Mouse (Mus musculus) NIH3T3 (cell line): ENCODE measurements around the gene Coa5.
A peak's percentile ranks its signal among the peaks of the same experiment; 100 is the strongest.

Experiments
- DNase-seq: peaks from one replicate; pipeline ENCODE4 v3.0.0-alpha.2; 2012; ENCODE audit warnings: low read depth

The Coa5 gene

DNA sequence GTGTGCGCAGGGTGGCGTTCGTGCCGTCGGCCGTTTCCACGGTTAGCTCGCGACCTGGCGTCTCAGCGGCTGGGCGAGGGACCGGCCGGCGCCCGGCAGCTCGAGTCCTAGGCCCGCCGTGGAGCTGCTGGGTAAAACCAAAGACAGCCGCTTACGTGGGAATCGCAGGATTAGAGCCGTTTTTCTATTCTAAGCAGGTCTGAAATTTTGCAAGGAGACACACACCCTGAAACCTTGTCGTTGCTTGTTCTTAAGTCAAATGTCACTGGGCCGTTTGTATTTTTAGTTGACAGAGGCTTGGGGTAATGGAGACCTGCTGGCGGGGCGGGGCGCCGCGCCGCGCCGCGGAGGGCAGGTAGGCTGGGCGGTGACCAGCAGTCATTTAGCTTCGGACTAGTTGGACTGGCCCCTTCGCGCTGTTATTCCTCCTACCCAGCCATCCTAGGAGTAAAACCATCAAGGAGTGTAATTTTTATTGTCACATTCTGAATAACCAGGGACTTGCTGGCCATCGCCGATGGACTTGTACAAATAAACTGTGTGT is 466 bp upstream of the Coa5 start:
- no peak for DNase-seq

DNA sequence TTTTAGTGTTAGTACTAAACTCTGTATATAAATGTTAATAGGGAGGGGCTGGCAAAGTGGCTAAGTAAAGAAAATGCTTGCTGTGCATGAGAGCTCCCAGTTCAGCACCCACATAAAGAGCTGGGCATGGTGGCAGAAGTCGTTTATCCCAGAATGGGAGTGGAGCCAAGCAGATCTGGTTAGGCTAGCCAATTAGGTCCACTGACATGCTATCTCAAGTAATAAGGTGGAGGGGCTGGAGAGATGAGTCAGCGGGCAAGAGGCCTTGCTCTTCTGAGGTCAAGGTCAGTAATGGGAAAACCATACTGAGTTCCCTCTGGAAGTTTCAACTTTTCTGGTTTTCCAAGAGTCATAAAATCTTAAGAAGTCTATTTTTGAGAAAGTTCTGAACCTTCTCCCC is 992 bp downstream of the Coa5 start:
- no peak for DNase-seq

DNA sequence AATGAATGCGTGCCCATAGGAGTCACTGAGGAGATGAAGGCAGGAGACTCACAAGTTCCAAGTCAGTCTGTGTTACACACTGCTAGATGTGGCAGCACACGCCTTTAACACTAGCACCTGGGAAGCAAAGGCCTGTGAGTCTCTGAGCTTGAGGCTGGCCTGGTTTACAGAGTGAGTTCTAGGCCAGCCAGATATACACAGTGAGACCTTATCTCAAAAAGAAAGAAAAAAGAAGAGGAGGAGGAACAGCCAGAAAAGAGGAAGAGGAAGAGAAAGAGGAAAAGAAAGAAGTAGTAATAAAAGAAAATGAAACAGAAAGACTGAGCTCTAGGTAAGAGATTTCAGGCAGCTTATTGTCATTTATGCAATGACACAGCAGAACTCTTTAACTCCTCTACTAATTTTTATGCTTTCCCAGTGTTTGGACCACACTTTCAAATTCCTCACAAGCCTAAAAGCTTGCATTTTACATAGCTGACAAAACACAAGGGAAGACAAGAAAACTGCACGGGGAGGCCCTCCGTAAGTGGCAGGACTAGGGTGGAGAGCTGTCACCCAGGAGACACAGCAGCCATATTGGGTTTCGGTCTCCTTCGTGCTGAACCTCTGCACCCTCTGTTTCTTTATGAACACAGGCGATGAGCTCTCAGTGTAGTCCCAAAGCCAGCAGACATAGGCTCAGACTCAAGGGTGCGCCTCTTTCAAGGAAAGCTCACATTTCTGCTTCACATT is 2.6 kb downstream of the Coa5 start:
- DNase-seq, result no peak

DNA sequence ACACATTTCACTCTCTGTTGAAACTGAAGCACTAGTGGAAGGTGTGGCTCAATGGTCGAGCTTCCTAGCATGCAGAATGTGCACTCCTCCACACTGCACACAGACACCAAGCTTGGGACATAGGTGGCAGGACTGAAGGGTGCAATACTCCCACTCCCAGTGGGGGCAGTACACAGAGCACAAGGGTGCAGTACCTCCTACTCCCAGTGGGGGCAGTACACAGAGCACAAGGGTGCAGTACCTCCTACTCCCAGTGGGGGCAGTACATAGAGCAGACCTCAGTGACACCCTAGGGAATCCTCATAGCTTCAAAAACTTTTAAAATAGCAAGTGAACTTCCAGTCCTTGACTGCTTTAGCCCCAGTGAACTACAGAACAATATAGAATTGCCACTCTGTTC is 10.5 kb downstream of the Coa5 start:
- peak; percentile 54 for DNase-seq

DNA sequence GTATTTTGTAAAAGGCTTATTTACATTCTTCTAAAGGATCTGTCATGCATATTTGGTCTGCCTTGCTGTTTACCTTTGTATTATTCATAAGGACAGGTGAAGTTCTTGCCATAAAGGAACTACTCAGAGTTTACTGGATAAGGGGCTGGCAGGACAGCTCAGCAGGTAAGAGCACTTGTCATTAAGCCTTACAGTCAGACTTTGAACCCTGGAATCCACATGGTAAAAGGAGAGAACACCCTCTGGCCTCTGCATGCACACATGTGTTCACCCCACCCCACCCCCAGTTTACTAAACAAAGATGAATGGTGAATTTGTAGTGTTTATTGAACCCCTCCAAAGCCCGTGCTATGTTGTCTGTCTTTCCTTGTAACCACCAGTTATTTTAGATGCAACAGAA is 14.5 kb downstream of the Coa5 start:
- no peak for DNase-seq

DNA sequence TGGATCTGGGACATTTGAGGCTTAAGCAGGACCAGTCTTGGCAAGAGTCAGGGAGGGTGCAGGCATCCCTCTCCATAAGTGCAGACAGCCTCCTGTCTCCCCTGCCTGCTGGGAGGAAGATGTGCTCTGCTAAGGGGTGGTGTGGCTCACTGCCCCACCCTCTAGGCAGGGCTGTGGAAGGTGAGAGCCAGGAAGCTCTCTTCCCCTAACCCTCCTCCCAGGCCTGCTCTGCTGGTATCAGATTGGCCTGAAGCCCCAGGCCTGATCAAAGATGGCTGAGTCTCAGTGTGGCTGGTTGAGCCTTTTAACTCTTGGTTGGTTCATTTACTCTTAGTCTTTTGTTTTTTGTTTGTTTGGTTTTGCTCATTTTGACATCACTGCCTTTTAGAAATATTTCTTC is 20.3 kb downstream of the Coa5 start:
- no peak for DNase-seq

DNA sequence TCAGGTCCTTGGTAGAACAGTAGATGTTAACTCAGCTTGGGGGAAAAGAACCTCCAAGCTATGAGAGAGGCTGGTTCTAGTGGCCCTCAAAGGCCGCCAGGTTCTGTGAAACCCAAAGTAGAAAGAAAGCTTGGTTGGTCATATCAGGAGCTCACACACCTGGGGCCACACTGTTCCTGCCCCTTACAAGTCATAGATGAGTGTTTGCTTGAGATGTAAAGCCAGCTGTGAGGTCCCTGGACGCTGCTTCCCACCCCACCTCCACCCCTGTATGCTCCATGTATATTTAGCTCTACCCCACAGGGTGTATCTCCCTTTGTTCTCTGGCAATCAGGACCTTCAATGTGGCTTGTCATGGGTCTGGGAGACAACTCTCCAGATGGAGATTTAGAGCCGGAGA is 21.2 kb downstream of the Coa5 start:
- DNase-seq, result no peak

DNA sequence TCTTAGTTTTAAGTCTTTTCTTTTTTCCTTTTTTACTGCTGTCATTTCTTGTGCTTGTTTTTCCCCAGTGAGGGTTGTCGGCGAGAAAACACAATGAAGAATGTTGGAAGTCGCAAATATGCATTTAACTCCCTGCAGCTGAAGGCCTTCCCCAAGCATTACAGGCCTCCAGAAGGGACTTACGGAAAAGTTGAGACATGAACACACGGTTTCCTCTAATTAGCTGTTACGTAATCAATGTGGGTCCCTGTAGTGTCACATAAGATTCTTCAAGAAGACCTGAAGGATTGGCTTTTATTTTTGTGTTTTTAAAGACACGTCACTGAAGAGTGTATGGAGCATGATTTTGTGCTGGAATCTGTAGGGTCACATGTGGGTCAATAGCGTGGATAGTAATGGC is 21.8 kb downstream of the Coa5 start:
- no peak for DNase-seq

DNA sequence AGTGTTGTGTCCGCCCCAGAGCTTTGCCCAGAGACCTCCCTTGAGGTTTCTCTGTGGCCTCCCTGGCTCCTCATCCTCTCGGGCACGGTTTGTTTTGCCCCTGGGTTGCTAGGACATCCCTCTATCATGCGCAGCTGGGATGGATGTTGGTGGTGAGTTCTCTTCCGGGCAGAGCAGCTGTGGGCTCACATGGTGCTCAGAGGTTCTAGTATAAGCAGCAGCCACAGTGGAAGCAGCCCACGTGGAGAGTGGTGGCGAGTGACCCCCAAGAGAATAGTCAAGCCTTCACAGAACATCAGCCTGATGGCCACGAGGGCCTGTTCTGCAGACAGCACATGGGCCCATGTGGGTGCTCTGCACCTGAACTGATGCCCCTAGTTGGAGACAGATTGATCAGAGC is 22.7 kb downstream of the Coa5 start:
- no peak for DNase-seq

DNA sequence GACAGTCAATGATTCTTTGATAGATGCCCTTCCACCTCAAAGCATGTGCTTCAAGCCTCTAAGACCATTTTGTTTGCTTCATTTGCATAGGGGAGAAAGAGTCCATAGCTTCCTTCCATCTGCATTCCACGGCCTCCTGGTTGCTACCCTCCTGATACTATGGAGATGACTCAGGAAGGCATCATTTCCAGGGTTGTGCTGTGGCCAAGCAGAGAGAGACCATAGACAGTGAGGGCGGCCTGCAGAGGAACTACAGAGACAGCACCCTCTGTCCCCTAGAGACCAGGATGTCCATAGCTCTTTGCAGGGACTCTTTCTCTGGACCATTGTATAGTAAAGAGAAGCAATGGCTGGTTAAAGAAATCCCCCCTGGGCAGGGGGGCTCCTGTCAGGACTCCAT is 24.8 kb downstream of the Coa5 start:
- DNase-seq, result no peak

DNA sequence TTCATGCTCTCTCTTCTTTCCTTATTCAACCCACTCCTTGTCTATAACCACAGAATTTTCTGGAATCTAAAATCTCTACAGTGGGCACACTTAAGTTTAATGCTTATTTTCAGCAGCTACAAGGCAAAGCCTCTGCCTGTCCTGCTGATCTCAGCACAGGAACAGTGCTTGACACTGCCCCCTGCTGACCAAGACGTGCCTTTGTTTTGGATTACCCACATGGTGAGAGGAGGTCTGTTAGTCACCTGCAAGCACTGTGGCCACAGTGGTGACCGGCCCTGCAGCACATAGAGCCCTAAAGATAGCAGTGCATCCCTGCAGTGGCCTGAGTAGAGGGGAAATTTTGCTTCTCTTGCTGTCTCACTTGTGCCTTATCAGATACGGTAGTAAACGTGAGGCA is 28.2 kb downstream of the Coa5 start:
- DNase-seq, result peak; percentile 82

DNA sequence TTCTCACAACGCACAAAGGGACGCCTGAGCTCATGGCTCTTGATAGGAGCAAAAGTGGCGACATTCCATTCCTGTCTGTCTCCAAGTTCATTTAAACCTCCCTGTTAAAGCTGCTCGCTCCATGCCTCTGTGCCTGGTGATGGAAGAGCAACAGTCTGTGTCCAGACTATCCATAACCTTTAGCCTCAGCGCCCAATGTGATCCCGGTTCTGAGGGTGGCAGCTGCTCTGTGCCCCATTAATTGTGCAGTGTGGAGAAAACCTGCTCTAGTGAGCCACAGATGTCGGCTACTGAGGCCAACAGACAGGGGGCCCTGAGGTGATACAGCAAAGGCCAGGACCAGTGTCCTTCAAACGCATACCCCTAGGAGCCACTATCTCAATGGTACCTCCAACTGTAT is 30.2 kb downstream of the Coa5 start:
- DNase-seq, result no peak

DNA sequence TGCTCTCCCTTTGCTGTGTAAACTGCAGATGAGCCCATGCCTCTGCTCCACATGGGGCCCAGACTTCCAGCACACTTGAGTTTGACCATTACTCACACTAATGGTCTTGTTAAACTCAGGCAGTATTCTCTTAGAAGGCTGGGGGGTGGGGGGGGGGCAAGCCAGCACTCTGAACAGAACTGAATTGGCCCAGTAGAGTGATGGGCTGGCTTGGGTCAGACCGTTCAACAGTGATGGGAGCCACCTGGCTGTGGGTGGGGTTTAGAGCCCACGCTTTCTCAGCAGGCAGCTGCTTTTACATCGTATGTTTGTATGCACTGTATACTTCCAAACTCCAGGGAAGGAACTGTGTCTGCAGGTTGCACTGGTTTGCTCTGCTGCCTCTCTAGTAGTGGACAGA is 30.9 kb downstream of the Coa5 start:
- no peak for DNase-seq

DNA sequence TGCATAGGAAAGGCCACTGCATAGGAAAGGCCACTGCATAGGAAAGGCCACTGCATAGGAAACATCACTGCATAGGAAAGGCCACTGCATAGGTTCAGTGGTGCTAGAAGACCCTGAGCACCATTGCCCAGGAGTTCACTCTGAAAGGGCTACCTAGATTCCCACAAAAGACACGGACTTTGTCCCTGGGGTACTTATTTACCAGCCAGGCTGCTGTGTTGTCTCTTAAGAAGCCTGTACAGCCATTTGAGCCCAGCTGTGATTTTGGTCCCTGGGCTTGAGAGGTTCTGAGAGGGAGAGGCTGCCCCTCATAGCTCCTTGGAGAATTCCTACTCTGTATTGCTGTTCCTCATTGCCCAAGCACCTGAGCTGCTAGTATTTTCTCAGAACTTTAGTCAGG is 33.4 kb downstream of the Coa5 start:
- DNase-seq, result no peak

DNA sequence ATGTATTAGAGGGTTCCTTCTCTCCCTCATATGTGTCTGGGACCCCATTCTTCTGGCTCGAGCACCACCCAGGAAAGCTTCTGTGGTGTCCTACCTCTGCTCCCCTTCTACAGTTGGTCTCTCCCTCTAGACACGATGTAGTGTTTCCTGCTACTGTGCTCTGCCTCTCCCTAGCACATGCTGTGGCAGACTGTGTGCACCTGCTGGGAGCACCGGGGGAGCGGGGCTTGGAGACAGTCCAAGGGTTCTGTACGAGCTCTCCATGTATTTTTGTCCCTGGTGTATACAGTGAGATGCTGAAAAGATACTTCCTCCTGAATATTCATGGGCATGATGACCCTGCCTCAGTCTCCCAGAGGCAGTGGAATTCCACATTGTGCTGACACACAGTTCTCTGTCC is 36.7 kb downstream of the Coa5 start:
- no peak for DNase-seq

DNA sequence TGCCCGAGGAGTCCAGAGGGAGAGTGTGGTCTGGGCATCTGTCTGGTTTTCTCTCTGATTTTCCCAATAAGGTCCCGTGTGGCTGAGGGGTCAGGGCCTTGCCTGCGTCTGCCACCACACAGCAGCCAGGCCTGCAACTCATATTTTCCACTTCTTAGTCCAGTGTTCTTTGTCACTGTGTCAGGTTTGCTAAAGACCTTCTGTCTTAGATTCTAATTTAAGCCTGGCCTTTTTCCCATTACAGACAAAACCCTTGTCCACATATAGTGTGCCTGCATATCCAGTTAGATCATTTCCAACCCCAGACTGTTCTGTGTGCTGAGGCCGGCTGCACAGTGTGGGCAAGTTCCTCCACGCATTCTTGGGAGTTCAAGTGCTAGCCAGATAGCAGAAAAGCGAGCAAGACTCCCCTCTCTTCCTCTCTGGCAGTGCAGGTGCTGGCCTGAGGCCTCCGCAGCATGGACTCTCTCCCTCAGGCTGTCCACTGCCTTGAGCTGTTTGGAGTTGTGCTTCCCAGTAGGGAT is 43.4 kb downstream of the Coa5 start:
- no peak for DNase-seq

DNA sequence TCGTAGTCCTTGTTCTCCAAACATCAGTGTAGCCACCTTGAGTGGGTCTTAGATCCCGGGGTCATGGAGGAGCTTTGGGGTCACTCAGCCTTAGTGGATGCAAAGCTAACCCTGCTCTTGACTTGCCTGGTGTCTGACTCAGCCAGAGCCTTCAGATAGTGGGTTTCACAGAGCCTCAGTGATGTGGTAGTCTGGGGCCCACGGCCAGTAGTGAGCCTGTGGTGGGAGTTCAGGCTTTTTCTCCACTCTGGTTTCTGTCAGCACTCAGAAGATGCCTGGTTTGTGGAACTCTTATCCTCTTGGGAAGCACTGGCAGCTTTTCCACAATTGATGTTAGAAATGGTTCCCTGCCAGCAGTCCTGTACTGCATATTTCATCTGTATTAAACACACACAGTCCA is 45.6 kb downstream of the Coa5 start:
- peak; percentile 8 for DNase-seq

DNA sequence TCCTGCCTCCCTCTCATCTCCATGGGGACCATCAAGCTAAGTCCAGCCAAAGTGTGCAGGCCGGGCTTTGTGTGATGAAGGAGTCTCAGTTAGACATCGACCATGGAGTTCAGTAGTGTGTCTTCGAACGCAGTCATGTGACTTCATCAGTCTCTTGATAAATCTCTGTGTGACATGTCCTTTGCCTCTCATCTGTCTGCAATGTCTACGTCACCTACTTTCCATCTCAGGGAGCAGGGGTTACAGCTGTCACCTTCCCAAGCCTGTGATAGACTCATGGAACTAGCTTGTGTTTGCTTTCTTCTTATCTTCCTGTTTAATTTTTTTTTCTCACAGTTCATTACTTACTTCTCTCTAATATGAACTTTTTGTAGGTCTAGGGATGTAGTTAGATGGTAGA is 49.0 kb downstream of the Coa5 start:
- no peak for DNase-seq

DNA sequence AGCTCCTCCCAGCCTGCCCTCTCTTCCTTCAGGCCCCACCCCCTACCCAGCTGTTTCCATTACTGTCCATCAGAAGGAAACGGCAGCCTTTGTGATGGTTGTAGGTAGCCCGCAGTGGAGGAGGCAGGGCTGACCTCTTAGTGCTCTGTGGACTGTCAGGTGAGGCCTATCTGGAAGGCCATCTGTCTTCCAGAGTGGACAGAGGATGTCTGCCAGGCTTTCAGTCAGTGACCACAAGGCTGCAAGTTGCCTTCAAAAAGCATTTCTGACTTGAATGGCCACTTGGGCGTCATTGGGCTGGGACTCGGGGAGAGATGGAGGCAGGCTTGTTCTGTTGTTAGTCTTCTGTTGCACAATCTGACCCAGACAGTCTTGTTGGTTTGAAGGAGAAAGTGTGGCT is 50.4 kb downstream of the Coa5 start:
- DNase-seq, result no peak

DNA sequence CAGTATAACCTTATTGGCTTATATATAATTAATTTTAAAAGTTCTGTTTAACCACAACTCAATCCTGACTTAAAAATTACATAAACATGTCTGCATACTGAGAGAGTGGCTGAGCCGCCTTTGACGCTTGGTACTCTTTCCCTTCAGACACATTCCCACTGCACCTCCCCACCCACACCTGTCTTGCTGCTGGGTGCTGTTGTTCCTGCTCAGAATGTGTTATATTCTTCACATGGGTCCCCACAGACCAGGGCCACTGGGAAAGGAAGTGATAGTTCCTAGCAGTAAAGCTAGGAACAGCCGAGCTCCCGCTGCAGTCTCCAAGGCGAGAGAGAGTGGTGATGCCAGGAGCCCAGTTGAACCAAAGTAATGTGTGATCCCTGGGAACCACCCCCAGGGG is 51.8 kb downstream of the Coa5 start:
- no peak for DNase-seq

DNA sequence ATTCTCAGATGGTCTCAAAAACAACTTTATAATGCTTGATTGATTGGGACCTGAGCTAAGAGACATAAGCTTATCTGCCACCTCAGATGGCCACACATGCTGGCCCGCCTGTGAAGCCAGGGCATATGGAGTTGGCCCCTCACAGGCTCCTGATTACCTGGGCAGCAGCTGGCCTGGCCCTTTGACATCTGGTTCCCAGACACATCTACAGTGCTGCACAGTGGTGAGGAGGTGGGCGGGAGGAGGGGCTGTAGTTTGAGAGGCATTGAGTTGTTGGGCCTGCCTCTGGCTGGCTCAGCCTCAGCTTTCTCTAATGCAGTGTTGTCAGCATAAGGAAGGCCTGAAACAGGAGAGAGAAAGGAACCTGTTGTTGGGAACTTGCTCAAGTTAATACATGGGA is 53.2 kb downstream of the Coa5 start:
- no peak for DNase-seq

DNA sequence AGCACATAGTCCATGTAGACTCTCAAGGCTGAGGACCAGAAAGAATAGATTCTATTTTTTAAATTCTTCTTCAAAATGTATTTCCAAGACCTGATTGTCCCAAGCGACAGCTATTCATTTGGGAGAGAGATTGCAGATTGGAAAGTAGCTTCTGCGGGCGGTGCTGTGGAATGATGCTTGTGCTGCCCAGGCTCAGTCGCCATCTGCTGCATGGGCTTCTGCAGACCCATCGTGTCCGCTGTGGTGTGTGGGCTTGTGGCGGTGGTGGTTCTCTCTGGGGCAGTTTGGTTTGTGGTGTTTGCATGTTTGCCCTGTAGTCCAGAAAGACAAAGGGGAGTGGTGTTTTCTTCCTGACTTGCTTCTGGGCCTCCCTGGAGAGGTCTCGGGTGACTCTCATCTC is 53.7 kb downstream of the Coa5 start:
- no peak for DNase-seq

DNA sequence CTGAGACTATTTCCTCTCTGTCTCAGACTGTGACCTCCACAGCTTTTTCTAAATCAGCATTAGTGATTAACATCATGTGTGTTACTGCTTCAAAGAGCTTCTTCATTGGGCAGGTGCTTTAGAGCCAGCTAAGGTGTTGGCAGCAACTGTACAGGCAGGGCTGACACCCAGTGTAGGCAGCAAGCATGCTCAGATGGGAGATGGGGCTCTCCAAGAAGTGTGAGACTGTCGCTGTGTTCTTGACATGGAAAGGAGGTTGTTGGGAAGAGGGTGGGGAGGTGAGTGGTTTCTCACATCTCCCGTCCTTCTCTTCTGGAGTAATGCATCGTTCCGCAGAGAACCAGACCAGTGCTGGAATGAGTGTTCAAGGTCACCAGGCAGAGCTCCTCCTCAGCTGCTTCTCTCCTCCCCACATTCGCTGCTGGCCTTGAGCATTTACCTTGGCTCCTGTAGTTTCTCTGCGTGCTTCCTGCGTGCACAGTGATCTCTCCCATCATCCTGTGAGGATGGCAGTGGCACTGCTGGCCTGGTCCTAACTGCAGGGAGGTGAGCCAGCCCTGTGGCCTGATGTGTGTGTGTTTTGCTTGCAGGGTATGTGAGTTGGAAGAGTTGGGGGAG is 61.0 kb downstream of the Coa5 start:
- DNase-seq, result no peak

DNA sequence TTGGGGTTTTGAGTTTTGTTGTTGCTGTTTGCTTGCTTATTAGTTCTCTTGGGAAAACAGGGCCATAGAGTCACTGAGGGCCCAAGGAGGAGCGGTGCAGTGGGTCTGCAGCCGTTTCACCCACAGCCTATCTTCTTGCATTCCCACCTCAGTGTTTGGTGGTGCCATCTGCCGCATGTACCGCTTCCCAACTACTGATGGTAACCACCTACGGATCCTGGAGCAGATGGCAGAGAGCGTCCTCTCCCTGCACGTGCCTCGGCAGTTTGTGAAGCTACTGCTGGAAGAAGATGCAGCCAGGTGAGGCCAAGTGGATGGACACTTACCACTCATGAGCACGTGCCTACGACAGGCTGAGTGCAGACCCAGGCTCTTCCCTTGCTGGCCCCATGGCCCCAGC is 61.8 kb downstream of the Coa5 start:
- no peak for DNase-seq
